Mouse (Mus musculus) forebrain, embryonic 16.5 days (tissue): ENCODE measurements around the gene Tmem59. TPM values are rescaled to one million over a fixed set of nuclear protein-coding genes. Genes with fewer than 3 reads are reported as not detected.

Experiments used
- ATAC-seq: fragments of 200-750 bp; cut with Nextera tagmentation; 2 replicates; pipeline ENCODE4 v1.8.0; 2017; ENCODE audit warnings: mild to moderate bottlenecking, moderate library complexity
- H3K27ac ChIP-seq: fragments of 300-500 bp; sonication (generic); 2 replicates; pipeline ENCODE4 v1.5.1; 2014; ENCODE audit warnings: low read length, control low read depth
- H3K27me3 ChIP-seq: fragments of 300-500 bp; sonication (generic); replicated peaks from 2 replicates; pipeline ENCODE4 v1.6.1; 2014; ENCODE audit warnings: low read length; ENCODE audit not compliant: control insufficient read depth, insufficient read depth
- H3K36me3 ChIP-seq: fragments of 300-500 bp; sonication (generic); 2 replicates; pipeline ENCODE4 v1.6.1; 2014; ENCODE audit not compliant: control insufficient read depth, insufficient read depth
- H3K4me1 ChIP-seq: fragments of 300-500 bp; sonication (generic); replicated peaks from 2 replicates; pipeline ENCODE4 v1.6.1; 2014; ENCODE audit warnings: low read length; ENCODE audit not compliant: control insufficient read depth, insufficient read depth
- H3K4me2 ChIP-seq: fragments of 300-500 bp; sonication (generic); 2 replicates; pipeline ENCODE4 v1.6.1; 2014; ENCODE audit warnings: mild to moderate bottlenecking, low read length, control low read depth
- H3K4me3 ChIP-seq: fragments of 300-500 bp; sonication (generic); replicated peaks from 2 replicates; pipeline ENCODE4 v1.5.1; 2014; ENCODE audit warnings: mild to moderate bottlenecking, low read length, control low read depth
- H3K9ac ChIP-seq: fragments of 300-500 bp; sonication (generic); replicated peaks from 2 replicates; pipeline ENCODE4 v1.6.1; 2014; ENCODE audit warnings: low read depth, low read length, control low read depth
- H3K9me3 ChIP-seq: fragments of 300-500 bp; sonication (generic); 2 replicates; pipeline ENCODE4 v1.6.1; 2016; ENCODE audit warnings: low read length; ENCODE audit not compliant: control insufficient read depth
- WGBS: fragments of 180-500 bp; shearing (Covaris S2); extraction: QIAGEN DNeasy Blood & Tissue Kit; methylation state at CpG from one replicate; pipeline ENCODE4 v1.1.7; 2014; 5-methylcytosine and 5-hydroxymethylcytosine counted together
- polyA plus RNA-seq: library from polyadenylated mRNA; unstranded; fragments of >200 nt; fragmentation: Nextera tagmentation; extraction: Ambion mirVana; gene quantifications from 2 replicates; pipeline ENCODE4 v1.2.1, GENCODE M21; 2015

The Tmem59 gene
- polyA plus RNA-seq, 1 experiment from 2014 or later = 375 TPM

- Histone ChIP-seq H3K36me3 (peaks cover 15% of the 10 kb centered on the region), H3K9ac (no peak overlapping the region), H3K9me3 (no peaks in the 10 kb centered on the region), H3K4me1 (no peaks in the 10 kb centered on the region), H3K27ac (no peak overlapping the region), H3K27me3 (no peaks in the 10 kb centered on the region), H3K4me3 (no peak overlapping the region), H3K4me2 (no peak overlapping the region)
- 59% methylated on average over 6 of the region's 6 CpGs for WGBS
- no peak for ATAC-seq
These were observed 65.5 kb downstream of the Tmem59 start for GRCm38 (mm10) chr4:107243365-107244333.

DNA sequence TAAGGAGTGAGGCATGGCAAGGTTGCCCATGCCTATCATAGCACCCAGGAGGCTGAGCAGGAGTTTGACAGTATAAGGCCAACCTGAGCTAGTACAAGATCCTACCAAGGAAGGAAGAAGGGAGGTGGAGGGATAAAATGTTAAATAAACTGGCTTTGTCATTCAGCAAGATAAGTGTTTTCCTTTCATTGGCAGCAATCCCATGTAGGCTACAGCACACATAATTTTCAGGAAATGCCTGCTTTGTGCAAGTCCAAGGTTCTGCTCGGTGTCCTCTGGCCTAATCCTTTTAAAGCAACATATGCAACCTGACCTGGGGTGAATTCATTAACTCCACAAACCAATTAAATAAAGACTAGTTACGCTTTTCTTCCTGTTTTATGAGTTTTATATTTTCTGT is 67.2 kb downstream of the Tmem59 start:
- H3K4me3 ChIP-seq = no peak overlapping the region
- 55% methylated on average over 2 of the region's 2 CpGs for WGBS
- no peaks in the 10 kb centered on the region for H3K9me3 ChIP-seq
- H3K27me3 ChIP-seq = no peaks in the 10 kb centered on the region
- peaks cover 6% of the 10 kb centered on the region; the same call in 1 of the 2 replicates for H3K36me3 ChIP-seq
- peaks cover 6% of the 10 kb centered on the region for H3K4me1 ChIP-seq
- no peak for ATAC-seq
- no peak overlapping the region for H3K4me2 ChIP-seq
- H3K27ac ChIP-seq = no peak overlapping the region
- no peak overlapping the region for H3K9ac ChIP-seq

DNA sequence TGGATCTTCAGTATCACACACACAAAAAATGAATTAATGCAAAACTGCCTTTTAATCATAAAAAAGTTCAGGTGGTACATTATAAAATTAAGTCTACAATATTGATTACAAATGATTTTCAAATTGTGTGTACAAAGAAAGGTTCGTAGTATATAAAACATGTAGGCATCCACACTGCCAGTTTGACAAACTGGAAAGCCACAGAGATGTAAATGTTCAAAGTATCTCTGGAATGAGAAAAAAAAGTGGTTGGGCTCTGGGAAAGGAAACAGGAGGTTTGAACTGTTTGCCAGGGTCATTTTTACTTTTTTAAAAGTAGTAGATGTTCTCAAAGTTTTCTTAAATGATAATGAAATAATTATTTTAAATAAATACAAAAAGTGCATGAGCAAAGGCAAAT is 67.8 kb downstream of the Tmem59 start:
- no peaks in the 10 kb centered on the region for H3K9me3 ChIP-seq
- H3K27me3 ChIP-seq = no peaks in the 10 kb centered on the region
- no peak overlapping the region for H3K4me2 ChIP-seq
- H3K4me1 ChIP-seq = peaks cover 6% of the 10 kb centered on the region
- peaks cover 2% of the 10 kb centered on the region; the same call in 1 of the 2 replicates for H3K36me3 ChIP-seq
- no peak overlapping the region for H3K9ac ChIP-seq
- 91% methylated on average over 1 of the region's 1 CpGs for WGBS
- no peak overlapping the region for H3K4me3 ChIP-seq
- ATAC-seq = no peak
- no peak overlapping the region for H3K27ac ChIP-seq

GRCm38 (mm10) chr4:107247110-107247509 is 68.9 kb downstream of the Tmem59 start:
- WGBS = 75% methylated on average over 9 of the region's 9 CpGs
- peaks cover 11% of the 10 kb centered on the region for H3K4me1 ChIP-seq
- H3K27ac ChIP-seq = no peak overlapping the region
- H3K27me3 ChIP-seq = no peaks in the 10 kb centered on the region
- H3K9me3 ChIP-seq = no peaks in the 10 kb centered on the region
- ATAC-seq = no peak
- no peak overlapping the region for H3K4me2 ChIP-seq
- H3K4me3 ChIP-seq = no peak overlapping the region
- no peak overlapping the region for H3K9ac ChIP-seq
- peaks cover 2% of the 10 kb centered on the region; the same call in 1 of the 2 replicates for H3K36me3 ChIP-seq

DNA sequence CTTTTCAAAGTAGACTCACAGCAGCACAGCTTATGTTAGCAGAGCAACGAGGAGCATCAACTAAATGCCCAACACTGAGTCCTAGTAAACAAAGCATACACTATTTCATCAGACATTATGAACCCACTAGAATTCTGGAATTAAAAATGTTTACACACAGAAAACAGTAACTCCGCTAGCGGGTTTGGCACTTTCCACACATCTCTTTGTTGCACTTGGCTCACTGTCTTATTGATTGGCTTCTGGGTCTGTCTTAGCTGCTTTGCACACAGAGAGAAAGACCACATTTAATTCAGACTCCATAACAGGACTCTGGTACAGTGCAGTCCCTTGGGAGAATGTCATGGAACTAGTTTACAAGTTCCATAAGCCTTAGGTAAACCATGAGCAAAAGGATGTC is 69.9 kb downstream of the Tmem59 start:
- Histone ChIP-seq H3K4me1 (peaks cover 16% of the 10 kb centered on the region), H3K4me3 (no peak overlapping the region), H3K9ac (no peak overlapping the region), H3K27me3 (no peaks in the 10 kb centered on the region), H3K36me3 (peaks cover 2% of the 10 kb centered on the region; the same call in 1 of the 2 replicates), H3K27ac (no peak overlapping the region), H3K4me2 (no peak overlapping the region), H3K9me3 (no peaks in the 10 kb centered on the region)
- ATAC-seq = no peak
- WGBS = 59% methylated on average over 3 of the region's 3 CpGs

DNA sequence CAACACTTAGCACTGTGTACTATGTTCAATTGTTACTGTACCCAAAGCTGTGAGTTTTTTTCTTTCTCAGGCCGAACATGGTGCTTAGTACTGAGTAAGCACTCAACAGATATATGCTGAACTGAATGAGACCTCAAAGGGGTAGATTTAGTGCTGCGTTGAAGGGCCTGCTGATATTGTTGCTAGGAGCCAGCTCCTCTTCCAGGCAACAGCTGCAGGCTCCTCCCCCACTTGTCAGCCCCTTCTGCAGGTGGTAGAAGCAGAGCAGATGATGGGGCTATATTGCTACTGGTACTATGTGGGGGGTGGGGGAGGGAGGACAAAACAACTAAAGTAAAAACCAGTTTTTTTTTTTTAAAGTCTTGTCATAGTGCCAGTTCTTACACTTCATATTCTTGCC is 71.3 kb downstream of the Tmem59 start:
- no peak for ATAC-seq
- no peak overlapping the region for H3K9ac ChIP-seq
- no peak overlapping the region for H3K4me3 ChIP-seq
- H3K27ac ChIP-seq = no peak overlapping the region; the same call in 1 of the 2 replicates
- H3K9me3 ChIP-seq = no peaks in the 10 kb centered on the region
- H3K36me3 ChIP-seq = peaks cover 2% of the 10 kb centered on the region; the same call in 1 of the 2 replicates
- H3K4me1 ChIP-seq = peaks cover 20% of the 10 kb centered on the region
- H3K27me3 ChIP-seq = no peaks in the 10 kb centered on the region
- no peak overlapping the region for H3K4me2 ChIP-seq
- whole genome bisulfite sequencing = 56% methylated on average over 2 of the region's 2 CpGs

- 23% methylated on average over 4 of the region's 4 CpGs for WGBS
- H3K36me3 ChIP-seq = peaks cover 2% of the 10 kb centered on the region; the same call in 1 of the 2 replicates
- no peak overlapping the region for H3K9ac ChIP-seq
- peaks cover 21% of the 10 kb centered on the region for H3K4me1 ChIP-seq
- no peaks in the 10 kb centered on the region for H3K9me3 ChIP-seq
- ATAC-seq = no peak
- H3K4me3 ChIP-seq = no peak overlapping the region
- no peak overlapping the region for H3K27ac ChIP-seq
- H3K4me2 ChIP-seq = no peak overlapping the region
- H3K27me3 ChIP-seq = no peaks in the 10 kb centered on the region
These were observed 72.3 kb downstream of the Tmem59 start for GRCm38 (mm10) chr4:107250494-107250893.

Other genes with a start within 250 kb of the Tmem59 start
- gene Mrpl37, start 111.5 kb upstream of the Tmem59 start, polyA plus RNA-seq = 74.3 and 90.5 TPM in 2 replicates
- 3.3 and 4.0 TPM in 2 replicates for gene Cyb5rl, start 111.4 kb upstream of the Tmem59 start, polyA plus RNA-seq
- not detected in 2 replicates for gene Cdcp2, start 81.5 kb upstream of the Tmem59 start, polyA plus RNA-seq
- 21.1 TPM in 2 replicates for gene Tceanc2, start 717 bp downstream of the Tmem59 start, polyA plus RNA-seq
- not detected in 2 replicates for gene Ldlrad1, start 30.8 kb downstream of the Tmem59 start, polyA plus RNA-seq
- gene Lrrc42, start 75.1 kb downstream of the Tmem59 start, polyA plus RNA-seq = 58.6 and 59.9 TPM in 2 replicates
- 34.6 and 43.1 TPM in 2 replicates for gene Hspb11, start 75.2 kb downstream of the Tmem59 start, polyA plus RNA-seq
- gene Dio1, start 128.8 kb downstream of the Tmem59 start, polyA plus RNA-seq = not detected in 2 replicates
- gene Yipf1, start 136.0 kb downstream of the Tmem59 start, polyA plus RNA-seq = 52.0 and 55.4 TPM in 2 replicates
- gene Ndc1, start 189.4 kb downstream of the Tmem59 start, polyA plus RNA-seq = 19.9 and 21.9 TPM in 2 replicates